Mouse (Mus musculus) forebrain, embryonic 16.5 days (tissue): ENCODE measurements around the gene Ank3. TPM values are rescaled to one million over a fixed set of nuclear protein-coding genes. Genes with fewer than 3 reads are reported as not detected.
A peak's percentile ranks its signal among the peaks of the same experiment; 100 is the strongest.

Experiments
- ATAC-seq: fragments of 200-750 bp; cut with Nextera tagmentation; 2 replicates; pipeline ENCODE4 v1.8.0; 2017; ENCODE audit warnings: mild to moderate bottlenecking, moderate library complexity
- H3K27ac ChIP-seq: fragments of 300-500 bp; sonication (generic); 2 replicates; pipeline ENCODE4 v1.5.1; 2014; ENCODE audit warnings: low read length, control low read depth
- H3K27me3 ChIP-seq: fragments of 300-500 bp; sonication (generic); replicated peaks from 2 replicates; pipeline ENCODE4 v1.6.1; 2014; ENCODE audit warnings: low read length; ENCODE audit not compliant: control insufficient read depth, insufficient read depth
- H3K36me3 ChIP-seq: fragments of 300-500 bp; sonication (generic); 2 replicates; pipeline ENCODE4 v1.6.1; 2014; ENCODE audit not compliant: control insufficient read depth, insufficient read depth
- H3K4me1 ChIP-seq: fragments of 300-500 bp; sonication (generic); replicated peaks from 2 replicates; pipeline ENCODE4 v1.6.1; 2014; ENCODE audit warnings: low read length; ENCODE audit not compliant: control insufficient read depth, insufficient read depth
- H3K4me2 ChIP-seq: fragments of 300-500 bp; sonication (generic); 2 replicates; pipeline ENCODE4 v1.6.1; 2014; ENCODE audit warnings: mild to moderate bottlenecking, low read length, control low read depth
- H3K4me3 ChIP-seq: fragments of 300-500 bp; sonication (generic); replicated peaks from 2 replicates; pipeline ENCODE4 v1.5.1; 2014; ENCODE audit warnings: mild to moderate bottlenecking, low read length, control low read depth
- H3K9ac ChIP-seq: fragments of 300-500 bp; sonication (generic); replicated peaks from 2 replicates; pipeline ENCODE4 v1.6.1; 2014; ENCODE audit warnings: low read depth, low read length, control low read depth
- H3K9me3 ChIP-seq: fragments of 300-500 bp; sonication (generic); 2 replicates; pipeline ENCODE4 v1.6.1; 2016; ENCODE audit warnings: low read length; ENCODE audit not compliant: control insufficient read depth
- WGBS: fragments of 180-500 bp; shearing (Covaris S2); extraction: QIAGEN DNeasy Blood & Tissue Kit; methylation state at CpG from one replicate; pipeline ENCODE4 v1.1.7; 2014; 5-methylcytosine and 5-hydroxymethylcytosine counted together
- polyA plus RNA-seq: library from polyadenylated mRNA; unstranded; fragments of >200 nt; fragmentation: Nextera tagmentation; extraction: Ambion mirVana; gene quantifications from 2 replicates; pipeline ENCODE4 v1.2.1, GENCODE M21; 2015

The Ank3 gene
- polyA plus RNA-seq, 1 experiment from 2014 or later = 102 TPM

DNA sequence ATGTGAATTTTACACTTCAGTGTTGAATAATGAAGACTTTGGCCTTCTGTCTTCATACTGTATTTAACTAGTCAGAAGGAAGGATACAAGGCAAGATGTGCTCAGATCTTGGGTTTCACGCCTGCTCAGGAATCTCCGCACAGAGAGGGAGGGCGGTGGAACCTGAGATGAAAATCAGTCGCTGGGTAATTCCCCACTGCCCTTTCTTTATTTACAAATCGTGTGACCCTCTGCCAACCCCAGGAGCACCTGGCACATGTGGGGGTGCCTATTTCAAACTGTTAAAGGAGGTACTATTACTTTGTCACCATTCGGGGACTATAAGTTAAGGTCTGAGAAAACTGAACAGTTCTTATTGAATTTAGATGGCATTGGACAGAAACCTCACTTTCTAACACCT is 148.1 kb downstream of the Ank3 start:
- H3K4me3 ChIP-seq = no peak overlapping the region
- no peaks in the 10 kb centered on the region for H3K9me3 ChIP-seq
- WGBS = 87% methylated on average over 6 of the region's 6 CpGs
- peaks cover 15% of the 10 kb centered on the region for H3K4me1 ChIP-seq
- H3K9ac ChIP-seq = no peak overlapping the region
- no peaks in the 10 kb centered on the region for H3K36me3 ChIP-seq
- H3K27ac ChIP-seq = no peak overlapping the region
- ATAC-seq = no peak
- H3K27me3 ChIP-seq = no peaks in the 10 kb centered on the region
- H3K4me2 ChIP-seq = no peak overlapping the region

GRCm38 (mm10) chr10:69548771-69549170 is 150.2 kb downstream of the Ank3 start:
- ATAC-seq = no peak
- Histone ChIP-seq H3K27ac (no peak overlapping the region), H3K4me1 (peaks cover 12% of the 10 kb centered on the region), H3K9ac (no peak overlapping the region), H3K4me3 (no peak overlapping the region), H3K27me3 (no peaks in the 10 kb centered on the region), H3K4me2 (no peak overlapping the region), H3K36me3 (no peaks in the 10 kb centered on the region), H3K9me3 (no peaks in the 10 kb centered on the region)
- 88% methylated on average over 3 of the region's 3 CpGs for WGBS

DNA sequence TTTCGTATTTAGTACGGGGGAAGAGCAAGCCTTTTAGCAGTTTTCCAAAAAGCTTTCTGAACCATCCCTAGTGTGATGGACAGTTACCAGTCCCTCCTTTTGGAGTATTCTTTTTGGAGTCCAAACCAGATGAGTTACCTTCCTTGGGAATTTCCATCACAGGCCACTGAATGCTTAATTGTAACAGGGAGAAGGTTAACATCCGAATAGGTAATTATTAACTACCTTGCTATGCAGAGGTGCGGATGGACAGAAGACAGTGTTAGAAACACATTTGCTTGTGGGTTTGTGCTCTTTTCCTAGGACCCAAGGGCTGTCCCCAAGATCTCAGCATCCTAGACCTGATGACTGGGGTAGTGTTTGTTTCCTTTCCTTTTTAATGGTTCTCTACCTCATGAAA is 150.6 kb downstream of the Ank3 start:
- no peak overlapping the region for H3K4me3 ChIP-seq
- 97% methylated on average over 4 of the region's 4 CpGs for WGBS
- ATAC-seq = no peak
- no peak overlapping the region for H3K4me2 ChIP-seq
- no peak overlapping the region for H3K27ac ChIP-seq
- peaks cover 8% of the 10 kb centered on the region for H3K4me1 ChIP-seq
- H3K9me3 ChIP-seq = no peaks in the 10 kb centered on the region
- H3K36me3 ChIP-seq = no peaks in the 10 kb centered on the region
- H3K27me3 ChIP-seq = no peaks in the 10 kb centered on the region
- no peak overlapping the region for H3K9ac ChIP-seq

DNA sequence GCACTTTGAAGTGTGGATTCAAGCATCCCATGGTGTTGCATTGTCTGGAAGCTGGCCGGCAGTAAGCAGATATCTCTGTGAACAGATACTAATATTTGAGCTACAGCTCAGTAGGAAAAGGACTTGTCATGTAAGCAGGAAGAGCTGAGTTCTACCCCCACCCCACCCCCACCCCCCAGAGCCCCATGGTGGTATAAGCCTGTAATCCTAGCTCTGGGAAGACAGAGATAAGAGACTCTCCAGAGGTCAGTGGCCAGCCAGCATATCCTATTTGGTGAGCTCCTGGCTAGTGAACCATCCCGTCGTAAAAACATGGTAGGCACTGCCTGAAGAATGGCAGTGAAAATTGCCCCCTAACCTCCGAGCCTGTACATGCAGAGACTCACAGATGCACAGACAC is 152.3 kb downstream of the Ank3 start:
- Histone ChIP-seq H3K36me3 (no peaks in the 10 kb centered on the region), H3K4me3 (no peak overlapping the region), H3K9ac (no peak overlapping the region), H3K4me2 (no peak overlapping the region), H3K9me3 (no peaks in the 10 kb centered on the region), H3K4me1 (no peaks in the 10 kb centered on the region; the same call in none of the 2 replicates), H3K27ac (no peak overlapping the region), H3K27me3 (no peaks in the 10 kb centered on the region)
- 74% methylated on average over 4 of the region's 4 CpGs for WGBS
- ATAC-seq = no peak

GRCm38 (mm10) chr10:69553091-69553490 is 154.5 kb downstream of the Ank3 start:
- no peak for ATAC-seq
- no peak overlapping the region for H3K9ac ChIP-seq
- H3K4me1 ChIP-seq = peaks cover 2% of the 10 kb centered on the region; the same call in 1 of the 2 replicates
- 71% methylated on average over 1 of the region's 1 CpGs for whole genome bisulfite sequencing
- H3K36me3 ChIP-seq = no peaks in the 10 kb centered on the region
- no peaks in the 10 kb centered on the region for H3K27me3 ChIP-seq
- H3K9me3 ChIP-seq = no peaks in the 10 kb centered on the region
- no peak overlapping the region for H3K27ac ChIP-seq
- H3K4me2 ChIP-seq = no peak overlapping the region
- no peak overlapping the region for H3K4me3 ChIP-seq

- H3K4me1 ChIP-seq = peaks cover 2% of the 10 kb centered on the region; the same call in 1 of the 2 replicates
- no peaks in the 10 kb centered on the region for H3K36me3 ChIP-seq
- WGBS = 92% methylated on average over 4 of the region's 4 CpGs
- no peaks in the 10 kb centered on the region for H3K9me3 ChIP-seq
- no peak overlapping the region for H3K9ac ChIP-seq
- H3K4me2 ChIP-seq = no peak overlapping the region
- no peak for ATAC-seq
- H3K27ac ChIP-seq = no peak overlapping the region
- H3K27me3 ChIP-seq = no peaks in the 10 kb centered on the region
- H3K4me3 ChIP-seq = no peak overlapping the region
Measured at GRCm38 (mm10) chr10:69555592-69555991, 157.0 kb downstream of the Ank3 start.

DNA sequence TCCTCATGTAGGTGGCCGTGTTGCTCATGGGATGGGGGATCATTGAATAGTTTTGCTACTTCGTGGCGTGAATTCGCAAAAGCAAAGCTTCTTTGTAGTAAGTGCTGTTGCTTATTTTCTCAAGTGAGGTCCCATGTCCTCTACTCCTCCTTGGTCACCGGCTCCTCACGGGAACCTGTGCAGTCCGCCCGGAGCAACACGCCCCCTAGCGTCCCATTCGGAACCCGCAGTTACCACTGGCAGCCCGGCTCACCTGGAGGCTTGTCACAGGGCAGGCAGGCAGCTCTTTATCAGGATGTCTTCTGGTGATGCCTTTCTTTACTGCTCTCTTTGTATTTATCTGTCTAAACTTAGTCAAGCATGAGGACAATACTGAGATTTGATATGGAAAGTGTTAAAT is 157.7 kb downstream of the Ank3 start:
- WGBS = 18% methylated on average over 13 of the region's 13 CpGs
- H3K4me2 ChIP-seq = no peak overlapping the region
- H3K9me3 ChIP-seq = no peaks in the 10 kb centered on the region
- ATAC-seq = no peak
- H3K9ac ChIP-seq = no peak overlapping the region
- no peak overlapping the region for H3K4me3 ChIP-seq
- peaks cover 2% of the 10 kb centered on the region; the same call in 1 of the 2 replicates for H3K4me1 ChIP-seq
- H3K36me3 ChIP-seq = no peaks in the 10 kb centered on the region
- no peaks in the 10 kb centered on the region for H3K27me3 ChIP-seq
- no peak overlapping the region for H3K27ac ChIP-seq

DNA sequence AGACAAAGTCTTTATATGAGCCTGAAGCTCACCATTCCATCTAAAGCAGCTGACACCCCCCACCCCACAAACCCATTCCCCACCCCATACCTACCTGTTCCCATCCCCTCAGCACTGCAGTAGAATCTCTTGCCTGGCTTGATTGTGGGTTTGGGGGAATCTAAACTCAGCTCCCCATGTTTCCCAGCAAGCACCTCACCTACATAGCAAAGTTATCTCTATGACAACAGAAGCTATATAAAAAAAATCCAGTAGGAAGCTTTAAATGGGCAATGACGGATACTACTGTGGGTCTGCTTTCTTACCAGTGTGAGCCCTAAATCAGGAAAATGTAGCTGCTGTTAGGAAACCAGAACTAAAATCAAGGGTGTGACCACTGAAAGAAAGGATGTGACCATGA is 161.7 kb downstream of the Ank3 start:
- no peaks in the 10 kb centered on the region for H3K27me3 ChIP-seq
- no peak overlapping the region for H3K9ac ChIP-seq
- no peaks in the 10 kb centered on the region for H3K9me3 ChIP-seq
- no peak overlapping the region for H3K27ac ChIP-seq
- no peak for ATAC-seq
- 81% methylated on average over 1 of the region's 1 CpGs for WGBS
- no peaks in the 10 kb centered on the region for H3K36me3 ChIP-seq
- no peak overlapping the region for H3K4me3 ChIP-seq
- H3K4me2 ChIP-seq = no peak overlapping the region
- H3K4me1 ChIP-seq = 0 out of 2 replicates have a peak, but pooled peaks cover 2% of the 10 kb centered on the region

DNA sequence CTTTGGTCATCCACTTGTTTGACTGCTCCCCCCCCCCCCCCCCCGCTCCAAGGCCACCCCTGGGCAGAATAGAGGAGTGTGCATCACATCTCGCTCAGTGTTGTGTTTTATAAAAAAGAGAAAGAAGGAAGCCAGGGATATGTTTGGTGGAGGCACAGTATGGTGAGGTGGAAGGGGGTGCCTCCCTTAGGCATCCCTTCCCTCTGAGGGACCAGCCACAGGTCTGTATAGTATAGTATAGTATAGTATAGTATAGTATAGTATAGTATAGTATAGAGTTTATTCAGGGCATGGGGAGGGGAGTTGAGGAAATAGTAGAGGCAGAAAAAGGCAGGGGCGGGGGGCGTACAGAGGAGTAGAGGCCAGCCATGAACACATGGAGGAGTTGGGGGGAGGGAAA is 164.4 kb downstream of the Ank3 start:
- peak; percentile 54; the same call in 1 of the 2 replicates for ATAC-seq
- no peaks in the 10 kb centered on the region for H3K27me3 ChIP-seq
- H3K9me3 ChIP-seq = no peaks in the 10 kb centered on the region
- no peak overlapping the region for H3K4me2 ChIP-seq
- H3K27ac ChIP-seq = no peak overlapping the region
- 87% methylated on average over 3 of the region's 4 CpGs for WGBS
- H3K4me1 ChIP-seq = no peaks in the 10 kb centered on the region
- H3K9ac ChIP-seq = no peak overlapping the region
- no peak overlapping the region for H3K4me3 ChIP-seq
- no peaks in the 10 kb centered on the region for H3K36me3 ChIP-seq

- Histone ChIP-seq H3K4me2 (no peak overlapping the region), H3K9ac (no peak overlapping the region), H3K36me3 (no peaks in the 10 kb centered on the region), H3K27me3 (no peaks in the 10 kb centered on the region), H3K4me1 (no peaks in the 10 kb centered on the region), H3K27ac (no peak overlapping the region), H3K4me3 (no peak overlapping the region), H3K9me3 (no peaks in the 10 kb centered on the region)
- WGBS = 87% methylated on average over 4 of the region's 4 CpGs
- ATAC-seq = no peak
Measured at GRCm38 (mm10) chr10:69565052-69565451, 166.5 kb downstream of the Ank3 start.
